Mouse (Mus musculus) megakaryocyte, embryonic 14.5 days (primary cell): Measurements from ENCODE around the gene Rora. TPM values are rescaled to one million over a fixed set of nuclear protein-coding genes. Genes with fewer than 3 reads are reported as not detected.

Experiments
- H3K27me3 ChIP-seq: replicated peaks from 2 replicates; pipeline ENCODE3; 2012; ENCODE audit warnings: inconsistent platforms
- H3K36me3 ChIP-seq: replicated peaks from 2 replicates; pipeline ENCODE3; 2012; ENCODE audit warnings: low read length, inconsistent platforms, mixed read lengths
- H3K4me1 ChIP-seq: 2 replicates; pipeline ENCODE4 v1.6.1; 2012; ENCODE audit warnings: inconsistent platforms
- H3K4me3 ChIP-seq: replicated peaks from 2 replicates; pipeline ENCODE3; 2012; ENCODE audit warnings: moderate library complexity, mild to moderate bottlenecking, inconsistent platforms
- H3K9me3 ChIP-seq: 2 replicates; pipeline ENCODE4 v1.6.1; 2012; ENCODE audit warnings: inconsistent platforms
- FLI1 ChIP-seq: IDR thresholded peaks from 2 replicates; pipeline ENCODE4 v1.6.1; 2012; ENCODE audit warnings: low read length, inconsistent platforms, mixed read lengths
- GATA1 ChIP-seq: IDR thresholded peaks from 3 replicates; pipeline ENCODE4 v1.6.1; 2012; ENCODE audit warnings: mixed read lengths, low read length, inconsistent platforms, borderline replicate concordance
- polyA plus RNA-seq: library from polyadenylated mRNA; stranded (reverse); fragments of >175 nt; gene quantifications from 2 replicates; pipeline ENCODE4 v1.2.3, GENCODE M21; 2012; ENCODE audit warnings: low replicate concordance; ENCODE audit not compliant: insufficient read depth

The Rora gene
- polyA plus RNA-seq, 1 experiment, result 2.5 TPM

DNA sequence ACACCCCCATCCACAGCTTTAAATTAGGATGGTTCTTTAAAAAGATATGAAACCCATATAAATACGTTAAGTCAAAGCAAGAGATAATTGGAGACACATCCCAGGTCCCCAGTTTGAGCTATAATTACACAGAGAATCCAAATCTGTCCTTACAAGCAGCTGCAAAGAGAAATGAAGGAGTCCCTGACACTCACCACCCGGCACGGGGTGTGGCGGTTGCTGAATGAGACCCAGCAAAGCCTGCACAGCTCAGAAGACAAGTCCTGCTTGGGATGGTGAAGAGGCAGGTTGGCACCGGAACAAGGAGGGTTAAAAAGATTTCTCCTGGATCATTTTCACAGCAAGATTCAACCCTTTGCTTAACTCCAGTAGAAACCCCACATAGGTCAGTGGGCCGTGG lies 272.8 kb downstream of the Rora start:
- TF ChIP-seq GATA1 (no peak), FLI1 (no peak)
- no peaks in the 10 kb centered on the region for H3K36me3 ChIP-seq
- no peaks in the 10 kb centered on the region for H3K9me3 ChIP-seq
- H3K27me3 ChIP-seq, result no peaks in the 10 kb centered on the region
- H3K4me1 ChIP-seq, result no peaks in the 10 kb centered on the region
- H3K4me3 ChIP-seq, result no peak overlapping the region

DNA sequence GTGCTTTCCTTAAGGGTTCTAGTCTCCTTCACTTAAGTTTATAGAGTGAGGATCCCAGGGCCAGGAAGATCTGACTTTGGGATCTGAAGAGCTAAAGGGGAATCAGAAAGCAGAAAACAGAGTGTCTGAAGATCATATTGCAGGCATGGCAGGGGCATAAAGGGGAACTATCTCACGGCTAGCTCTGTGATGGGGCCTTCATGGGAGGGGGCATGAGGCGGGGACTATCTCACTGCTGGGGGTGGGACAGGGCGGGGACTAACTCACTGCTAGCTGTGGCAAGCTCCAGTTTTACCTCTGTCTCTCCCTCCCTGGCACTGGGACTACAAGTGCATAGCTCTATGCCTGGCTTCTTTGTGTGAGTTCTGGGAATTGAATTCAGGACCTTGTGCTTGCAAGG lies 279.6 kb downstream of the Rora start:
- Histone ChIP-seq H3K4me1 (no peaks in the 10 kb centered on the region), H3K36me3 (no peaks in the 10 kb centered on the region), H3K9me3 (peaks cover 13% of the 10 kb centered on the region), H3K4me3 (no peak overlapping the region), H3K27me3 (no peaks in the 10 kb centered on the region)
- TF ChIP-seq FLI1, result no peak
- no peak for TF ChIP-seq GATA1

DNA sequence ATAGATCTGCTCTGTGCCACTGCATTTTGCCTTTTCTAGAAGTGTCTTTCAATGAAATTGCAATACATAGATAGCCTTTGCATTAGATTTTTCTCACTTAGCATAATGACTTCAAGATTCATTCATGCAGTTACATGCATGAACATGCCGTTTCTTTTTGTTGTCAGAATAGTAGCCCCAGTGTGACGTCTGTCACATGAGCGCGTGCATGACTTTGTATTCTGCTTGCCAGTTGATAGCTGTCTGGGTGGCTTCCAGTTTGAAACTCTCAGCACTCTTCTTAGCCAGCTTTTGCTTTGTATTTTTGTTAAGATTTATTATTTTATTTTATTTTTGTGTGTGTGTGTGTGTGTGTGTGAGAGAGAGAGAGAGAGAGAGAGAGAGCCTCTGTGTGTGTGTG lies 280.7 kb downstream of the Rora start:
- H3K27me3 ChIP-seq, result no peaks in the 10 kb centered on the region
- TF ChIP-seq GATA1, result no peak
- no peak for TF ChIP-seq FLI1
- H3K4me3 ChIP-seq, result no peak overlapping the region
- peaks cover 13% of the 10 kb centered on the region for H3K9me3 ChIP-seq
- H3K4me1 ChIP-seq, result no peaks in the 10 kb centered on the region
- no peaks in the 10 kb centered on the region for H3K36me3 ChIP-seq

DNA sequence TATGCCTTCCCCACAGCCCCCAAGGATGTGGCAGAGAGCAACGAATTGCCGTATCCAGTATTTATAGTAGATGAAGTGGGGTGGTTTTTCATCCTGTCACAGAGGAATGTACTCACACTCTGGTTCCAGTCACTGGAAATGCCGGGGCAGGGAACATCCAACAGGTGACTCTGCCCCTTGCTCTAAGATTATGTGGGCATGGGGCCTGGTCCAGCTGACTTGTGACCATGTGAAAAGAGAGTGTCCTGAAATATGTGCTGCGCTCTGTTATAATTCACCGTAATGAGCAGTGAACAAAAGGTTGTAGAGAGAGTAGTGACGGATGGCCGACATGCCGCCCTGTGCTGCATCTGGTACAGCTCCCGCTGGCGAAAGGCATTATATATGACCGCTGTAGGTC lies 282.0 kb downstream of the Rora start:
- Histone ChIP-seq H3K4me1 (no peaks in the 10 kb centered on the region), H3K27me3 (no peaks in the 10 kb centered on the region), H3K36me3 (no peaks in the 10 kb centered on the region), H3K9me3 (peaks cover 22% of the 10 kb centered on the region), H3K4me3 (no peak overlapping the region)
- TF ChIP-seq FLI1 (no peak), GATA1 (no peak)

DNA sequence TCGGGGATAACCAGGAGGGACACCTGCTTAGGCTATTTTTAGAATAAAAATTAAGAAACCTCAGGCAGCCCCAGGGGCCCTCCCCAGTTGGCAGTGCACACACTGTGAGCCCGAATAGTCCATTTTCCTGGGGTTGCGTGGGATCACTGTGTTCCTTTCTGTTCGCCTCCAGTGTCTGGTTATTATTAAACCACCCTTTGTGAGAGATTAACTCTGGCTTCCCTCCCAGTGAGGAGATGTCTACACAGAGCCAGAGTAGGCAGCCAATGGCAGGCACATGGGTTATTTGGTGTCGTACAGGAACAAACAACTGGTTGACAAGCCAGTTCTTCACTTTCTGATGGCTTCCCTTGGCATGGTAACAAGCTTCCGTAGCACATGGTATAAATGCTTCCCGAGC lies 287.5 kb downstream of the Rora start:
- no peaks in the 10 kb centered on the region for H3K4me1 ChIP-seq
- no peaks in the 10 kb centered on the region for H3K27me3 ChIP-seq
- peaks cover 12% of the 10 kb centered on the region for H3K9me3 ChIP-seq
- no peak overlapping the region for H3K4me3 ChIP-seq
- no peaks in the 10 kb centered on the region for H3K36me3 ChIP-seq
- no peak for TF ChIP-seq GATA1

DNA sequence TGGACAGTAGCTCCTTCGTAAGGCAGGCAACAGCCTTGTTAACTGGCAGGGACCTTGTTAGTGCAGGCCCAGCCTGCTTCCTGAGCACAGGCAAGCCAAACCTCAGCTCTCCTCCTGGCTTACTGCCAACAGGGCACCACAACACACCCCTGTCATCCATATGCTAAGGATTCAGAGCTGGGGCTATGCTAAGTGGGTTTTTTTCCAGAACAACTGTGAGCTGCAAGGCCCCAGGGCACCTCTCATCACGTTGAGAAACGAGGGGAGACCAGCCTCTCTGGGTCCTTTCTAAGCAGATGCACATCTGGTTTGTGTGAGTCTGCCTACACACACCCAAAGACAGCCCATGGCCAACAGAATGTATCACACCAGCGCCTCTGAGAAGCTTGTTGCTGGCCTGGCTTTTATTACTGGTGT lies 289.0 kb downstream of the Rora start:
- no peaks in the 10 kb centered on the region for H3K27me3 ChIP-seq
- H3K4me3 ChIP-seq, result no peak overlapping the region
- H3K9me3 ChIP-seq, result peaks cover 9% of the 10 kb centered on the region
- TF ChIP-seq FLI1 (no peak), GATA1 (no peak)
- H3K36me3 ChIP-seq, result no peaks in the 10 kb centered on the region
- no peaks in the 10 kb centered on the region for H3K4me1 ChIP-seq

DNA sequence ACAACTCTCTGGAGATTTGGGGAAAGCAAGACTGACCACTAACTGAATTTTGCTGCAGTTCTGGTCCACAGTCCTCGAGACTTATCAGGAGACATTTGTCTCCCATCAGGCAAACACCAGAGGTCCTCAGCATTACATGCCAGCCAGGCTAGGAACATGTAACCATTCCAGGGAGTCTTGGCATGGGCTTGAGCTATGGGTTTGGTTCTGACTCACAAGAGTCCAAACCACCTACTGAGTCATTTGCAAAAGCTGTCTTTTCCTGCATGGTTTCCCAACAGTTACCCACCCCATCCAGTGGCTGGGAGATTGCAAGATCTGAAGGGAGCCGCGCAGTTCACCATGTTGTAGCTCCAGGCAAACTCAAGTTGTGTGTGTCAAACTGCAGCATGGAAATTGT lies 290.4 kb downstream of the Rora start:
- H3K9me3 ChIP-seq, result peaks cover 9% of the 10 kb centered on the region
- H3K4me3 ChIP-seq, result no peak overlapping the region
- no peaks in the 10 kb centered on the region for H3K27me3 ChIP-seq
- H3K36me3 ChIP-seq, result no peaks in the 10 kb centered on the region
- TF ChIP-seq FLI1 (no peak), GATA1 (no peak)
- no peaks in the 10 kb centered on the region for H3K4me1 ChIP-seq

DNA sequence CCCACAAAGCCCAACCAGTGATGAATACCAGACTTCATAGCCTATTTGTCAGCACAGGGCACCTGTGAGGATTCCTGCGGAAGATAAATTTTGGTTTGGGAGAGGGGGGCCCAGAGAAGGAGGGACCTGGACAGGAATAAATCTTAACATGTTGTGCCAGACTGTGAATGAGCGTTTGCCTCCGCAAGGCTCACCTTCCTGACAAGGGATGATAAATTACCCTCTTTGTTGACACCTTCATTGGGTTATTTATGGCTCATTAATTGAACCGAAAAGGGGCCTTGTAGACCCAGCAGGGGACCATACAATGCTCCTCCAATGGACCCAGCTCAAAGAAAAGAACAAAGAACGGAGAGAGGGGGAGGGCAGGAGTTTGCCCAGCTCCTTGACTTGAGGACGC lies 294.1 kb downstream of the Rora start:
- H3K36me3 ChIP-seq, result no peaks in the 10 kb centered on the region

DNA sequence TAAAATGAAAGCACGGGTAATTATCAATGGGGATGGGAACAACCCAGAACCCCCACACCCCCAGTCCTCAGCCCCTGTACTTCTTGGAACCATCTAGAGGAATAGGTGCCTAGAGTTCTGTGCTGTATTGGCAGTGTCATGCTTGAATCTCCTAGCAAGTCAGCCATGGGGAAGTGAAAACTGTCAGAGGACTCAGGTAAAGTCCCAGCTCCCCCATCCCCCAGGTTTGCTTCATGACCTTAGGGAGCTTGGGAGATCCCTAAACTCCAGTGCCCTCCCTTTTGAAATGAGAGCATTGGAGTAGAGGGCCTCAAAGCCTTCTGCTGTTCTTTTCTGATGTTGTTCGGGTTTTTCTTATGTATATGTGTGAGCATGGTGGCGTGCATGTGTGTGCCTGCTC lies 294.6 kb downstream of the Rora start:
- Histone ChIP-seq H3K4me1 (no peaks in the 10 kb centered on the region), H3K4me3 (no peak overlapping the region), H3K9me3 (no peaks in the 10 kb centered on the region)

More for the DNA sequence above, 294.1 kb downstream of the Rora start:
- Histone ChIP-seq H3K4me3 (no peak overlapping the region), H3K27me3 (no peaks in the 10 kb centered on the region), H3K4me1 (no peaks in the 10 kb centered on the region), H3K9me3 (no peaks in the 10 kb centered on the region)
- TF ChIP-seq FLI1 (no peak), GATA1 (no peak)

DNA sequence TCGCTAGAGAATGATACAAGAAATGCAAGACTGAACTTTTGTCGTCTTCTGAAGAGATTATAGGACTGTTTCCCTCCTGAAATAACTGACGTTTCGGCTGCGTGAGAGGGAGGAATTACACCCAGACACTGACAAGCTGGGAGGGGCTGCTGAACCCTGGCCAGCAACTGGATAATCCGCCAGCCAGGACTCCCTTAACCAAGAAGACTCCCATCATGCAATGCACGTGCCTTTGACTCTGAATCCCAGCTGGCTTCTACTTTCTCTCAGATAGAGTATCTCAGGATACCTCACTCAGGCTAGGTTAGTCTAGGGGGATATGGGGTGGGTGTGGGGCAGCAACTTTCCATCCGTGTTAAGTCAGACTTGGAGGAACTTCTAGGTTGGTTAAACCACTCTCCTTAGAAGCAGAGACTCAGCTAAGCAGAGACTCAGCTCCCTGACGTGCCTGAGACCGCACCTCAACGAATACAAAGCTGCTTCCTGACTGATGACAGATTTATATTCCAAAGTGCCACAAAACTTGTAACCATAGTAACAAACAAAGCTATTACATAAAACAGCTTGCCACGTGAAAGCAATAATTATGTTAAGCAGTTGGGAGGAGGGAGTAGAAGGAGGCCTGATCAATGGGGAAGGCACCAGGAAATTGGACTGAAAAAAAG lies 302.8 kb downstream of the Rora start:
- H3K27me3 ChIP-seq, result no peaks in the 10 kb centered on the region
- no peaks in the 10 kb centered on the region for H3K36me3 ChIP-seq
- no peaks in the 10 kb centered on the region for H3K9me3 ChIP-seq
- no peaks in the 10 kb centered on the region for H3K4me1 ChIP-seq
- no peak overlapping the region for H3K4me3 ChIP-seq
- no peak for TF ChIP-seq GATA1

More for the DNA sequence above, 294.6 kb downstream of the Rora start:
- H3K36me3 ChIP-seq, result no peaks in the 10 kb centered on the region
- TF ChIP-seq GATA1 (no peak), FLI1 (no peak)
- H3K27me3 ChIP-seq, result no peaks in the 10 kb centered on the region

DNA sequence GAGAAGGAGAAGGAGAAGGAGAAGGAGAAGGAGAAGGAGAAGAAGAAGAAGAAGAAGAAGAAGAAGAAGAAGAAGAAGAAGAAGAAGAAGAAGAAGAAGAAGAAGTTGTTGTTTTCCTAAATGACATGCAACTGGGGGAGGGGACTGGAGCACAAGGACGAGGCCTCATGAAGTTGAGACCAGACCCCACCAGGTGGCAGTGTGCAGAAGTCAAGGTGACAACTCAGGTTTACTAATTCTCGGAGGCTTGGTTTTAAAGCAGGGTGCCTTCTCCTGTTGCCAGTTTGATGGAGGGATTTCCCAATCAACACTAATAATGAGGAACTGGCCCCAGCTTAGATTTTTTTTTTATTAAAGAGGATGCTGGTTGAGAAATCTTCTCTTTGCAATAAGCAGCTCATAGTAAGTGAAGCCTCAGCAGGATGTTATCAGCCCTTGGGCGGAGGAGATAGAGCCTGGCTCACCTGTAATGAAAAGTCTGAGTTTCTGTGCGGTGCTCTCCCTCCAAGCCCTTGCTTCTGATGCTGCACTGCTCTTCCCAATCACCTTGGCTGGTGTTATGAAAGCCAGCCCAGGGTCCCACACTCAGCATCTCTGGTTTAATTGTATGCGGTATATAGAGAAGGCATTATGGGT lies 303.5 kb downstream of the Rora start:
- H3K4me3 ChIP-seq, result no peak overlapping the region
- H3K36me3 ChIP-seq, result no peaks in the 10 kb centered on the region
- no peak for TF ChIP-seq GATA1
- TF ChIP-seq FLI1, result no peak
- no peaks in the 10 kb centered on the region for H3K9me3 ChIP-seq
- no peaks in the 10 kb centered on the region for H3K4me1 ChIP-seq
- H3K27me3 ChIP-seq, result no peaks in the 10 kb centered on the region
